Mouse (Mus musculus): ENCODE data around the gene Atxn7. TPM values are rescaled to one million over a fixed set of nuclear protein-coding genes. Genes with fewer than 3 reads are reported as not detected.
A peak's percentile ranks its signal among the peaks of the same experiment; 100 is the strongest.

Atxn7 gene
- total RNA-seq, 1 experiment from 2014 or later: 25.4 TPM

- ATAC-seq (replicated peaks in 1 of 2; ENCODE audit: insufficient read depth in 1 of 2, low FRiP score in 2 of 2, low TSS enrichment in 1 of 2, low read depth in 1 of 2, poor library complexity in 2 of 2, severe bottlenecking in 2 of 2): no peak
Measured at GRCm38 (mm10) chr14:14083811-14084210, 122.6 kb downstream of the Atxn7 start.

GRCm38 (mm10) chr14:14086711-14087263, 125.5 kb downstream of the Atxn7 start:
- ATAC-seq (replicated peaks in 1 of 2; ENCODE audit: insufficient read depth in 1 of 2, low FRiP score in 2 of 2, low TSS enrichment in 1 of 2, low read depth in 1 of 2, poor library complexity in 2 of 2, severe bottlenecking in 2 of 2): no peak

GRCm38 (mm10) chr14:14087348-14087747, 126.1 kb downstream of the Atxn7 start:
- no peak for ATAC-seq (replicated peaks in 1 of 2; ENCODE audit: insufficient read depth in 1 of 2, low FRiP score in 2 of 2, low TSS enrichment in 1 of 2, low read depth in 1 of 2, poor library complexity in 2 of 2, severe bottlenecking in 2 of 2)

- peak; percentile 86 for ATAC-seq (replicated peaks in 1 of 2; ENCODE audit: insufficient read depth in 1 of 2, low FRiP score in 2 of 2, low TSS enrichment in 1 of 2, low read depth in 1 of 2, poor library complexity in 2 of 2, severe bottlenecking in 2 of 2)
Measured at GRCm38 (mm10) chr14:14088016-14088791, 127.0 kb downstream of the Atxn7 start.

- ATAC-seq (replicated peaks in 1 of 2; ENCODE audit: insufficient read depth in 1 of 2, low FRiP score in 2 of 2, low TSS enrichment in 1 of 2, low read depth in 1 of 2, poor library complexity in 2 of 2, severe bottlenecking in 2 of 2): no peak
Measured at GRCm38 (mm10) chr14:14090571-14090970, 129.3 kb downstream of the Atxn7 start.

- peak; percentile 77 to 96 for ATAC-seq (replicated peaks in 1 of 2; ENCODE audit: insufficient read depth in 1 of 2, low FRiP score in 2 of 2, low TSS enrichment in 1 of 2, low read depth in 1 of 2, poor library complexity in 2 of 2, severe bottlenecking in 2 of 2)
Measured at GRCm38 (mm10) chr14:14098330-14098980, 137.2 kb downstream of the Atxn7 start.

GRCm38 (mm10) chr14:14100773-14101280, 139.6 kb downstream of the Atxn7 start:
- no peak for ATAC-seq (replicated peaks in 1 of 2; ENCODE audit: insufficient read depth in 1 of 2, low FRiP score in 2 of 2, low TSS enrichment in 1 of 2, low read depth in 1 of 2, poor library complexity in 2 of 2, severe bottlenecking in 2 of 2)

GRCm38 (mm10) chr14:14101296-14101695, 140.1 kb downstream of the Atxn7 start:
- ATAC-seq (replicated peaks in 1 of 2; ENCODE audit: insufficient read depth in 1 of 2, low FRiP score in 2 of 2, low TSS enrichment in 1 of 2, low read depth in 1 of 2, poor library complexity in 2 of 2, severe bottlenecking in 2 of 2): no peak

- no peak for ATAC-seq (replicated peaks in 1 of 2; ENCODE audit: insufficient read depth in 1 of 2, low FRiP score in 2 of 2, low TSS enrichment in 1 of 2, low read depth in 1 of 2, poor library complexity in 2 of 2, severe bottlenecking in 2 of 2)
Measured at GRCm38 (mm10) chr14:14104213-14104929, 143.1 kb downstream of the Atxn7 start.

- ATAC-seq (replicated peaks in 1 of 2; ENCODE audit: insufficient read depth in 1 of 2, low FRiP score in 2 of 2, low TSS enrichment in 1 of 2, low read depth in 1 of 2, poor library complexity in 2 of 2, severe bottlenecking in 2 of 2): no peak
Measured at GRCm38 (mm10) chr14:14104930-14105318, 143.7 kb downstream of the Atxn7 start.

GRCm38 (mm10) chr14:14110710-14111109, 149.5 kb downstream of the Atxn7 start:
- no peak for ATAC-seq (replicated peaks in 1 of 2; ENCODE audit: insufficient read depth in 1 of 2, low FRiP score in 2 of 2, low TSS enrichment in 1 of 2, low read depth in 1 of 2, poor library complexity in 2 of 2, severe bottlenecking in 2 of 2)

GRCm38 (mm10) chr14:14120230-14121096, 159.2 kb downstream of the Atxn7 start, which contains the start of gene Psmd6:
TSS of gene Psmd6 (minus strand) at chr14:14120984.
- ATAC-seq (replicated peaks in 1 of 2; ENCODE audit: insufficient read depth in 1 of 2, low FRiP score in 2 of 2, low TSS enrichment in 1 of 2, low read depth in 1 of 2, poor library complexity in 2 of 2, severe bottlenecking in 2 of 2): peak; percentile 98 to 99

Other genes with a start within 250 kb of the Atxn7 start
- not detected in 2 replicates for gene Gm281, start 47.0 kb upstream of the Atxn7 start, total RNA-seq (2017)
- 216 and 342 TPM in 2 replicates for gene Thoc7, start 412 bp downstream of the Atxn7 start, total RNA-seq (2017)
- 176 and 229 TPM in 2 replicates for gene Psmd6, start 159.5 kb downstream of the Atxn7 start, total RNA-seq (2017)
- not detected in 2 replicates for gene Olfr720, start 225.4 kb downstream of the Atxn7 start, total RNA-seq (2017)